Mouse (Mus musculus) lung, adult 18-20 months (tissue): Measurements from ENCODE around the gene Ttyh2.

Experiments used
- DNase-seq, 2 experiments: peaks; one replicate each; pipeline ENCODE4 v3.0.0; 2022; ENCODE audit warnings: mixed read lengths in 2 of 2

Ttyh2 gene

DNA sequence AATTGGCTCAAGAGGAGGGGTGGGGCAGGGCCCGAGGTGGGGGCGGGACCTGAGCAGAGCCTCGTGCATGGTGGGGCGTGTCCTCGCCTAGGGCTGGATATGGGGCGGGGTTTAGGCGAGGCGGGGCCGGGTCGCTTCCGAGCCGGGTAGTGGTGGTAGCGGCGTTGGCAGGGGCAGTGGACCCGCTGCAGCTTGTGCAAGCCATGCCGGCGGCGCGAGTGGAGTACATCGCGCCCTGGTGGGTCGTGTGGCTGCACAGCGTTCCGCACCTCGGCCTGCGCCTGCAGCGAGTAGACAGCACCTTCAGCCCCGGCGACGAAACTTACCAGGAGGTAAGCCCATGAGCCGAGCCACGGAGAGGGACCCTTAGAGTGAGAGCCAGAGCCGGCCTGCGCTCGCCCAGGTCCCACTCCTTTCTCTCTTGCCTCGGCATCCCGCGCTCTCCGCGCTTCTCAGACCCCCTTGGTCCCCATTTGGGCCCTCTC is at the start of gene Ttyh2:
TSS of gene Ttyh2 (plus strand) at position 91 of the 485 bp plus-strand sequence.
- DNase-seq: peak; percentile 85 to 90

DNA sequence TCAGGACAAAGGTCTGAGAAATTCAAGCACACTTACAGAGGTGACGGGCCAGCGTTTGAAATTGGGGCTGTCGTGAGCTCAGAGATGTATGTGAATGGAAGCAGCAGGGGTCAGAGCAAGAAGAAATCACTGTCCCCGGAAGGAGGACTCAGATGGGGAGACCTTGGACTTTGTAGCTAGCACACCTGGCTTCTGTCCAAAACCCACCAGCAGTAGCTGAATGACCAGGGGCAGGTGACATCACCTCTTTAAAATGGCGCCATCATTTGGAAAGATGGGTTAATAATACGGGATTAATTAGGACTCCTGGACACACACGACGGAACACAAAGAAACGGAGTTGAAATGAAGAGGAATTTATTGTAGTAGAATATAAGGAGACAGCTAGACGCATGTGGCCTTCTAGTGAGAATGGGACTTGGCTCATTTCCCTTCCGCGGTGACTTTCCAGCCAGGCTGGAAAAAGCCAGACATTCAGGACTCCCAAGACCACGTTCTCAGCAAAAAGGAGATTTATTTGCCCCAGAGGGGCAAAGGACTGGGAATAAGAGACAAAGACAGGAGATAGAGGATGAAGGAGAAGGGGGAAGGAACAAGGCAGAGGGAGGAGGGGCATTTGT is 49.0 kb upstream of the Ttyh2 start:
- DNase-seq: no peak

DNA sequence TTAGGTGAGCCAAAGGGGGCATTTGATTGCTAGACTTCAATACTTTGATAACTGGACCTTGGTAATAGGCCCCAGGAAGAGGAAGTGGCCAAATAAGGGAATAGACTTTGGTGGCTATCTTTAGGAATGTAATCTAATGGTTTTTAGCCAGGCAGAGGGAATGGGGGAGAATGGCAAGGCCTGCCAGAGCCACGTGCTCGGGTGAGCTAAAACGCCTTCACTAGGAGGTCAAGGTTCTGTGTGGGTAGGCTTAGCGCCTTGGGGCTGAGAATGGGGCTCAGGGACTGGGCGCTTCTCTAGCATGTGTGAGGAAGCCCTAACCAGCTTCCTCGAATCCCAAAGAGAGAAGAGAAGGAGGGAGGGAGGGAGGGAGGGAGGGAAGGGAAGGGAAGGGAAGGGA is 48.2 kb upstream of the Ttyh2 start:
- DNase-seq: no peak

DNA sequence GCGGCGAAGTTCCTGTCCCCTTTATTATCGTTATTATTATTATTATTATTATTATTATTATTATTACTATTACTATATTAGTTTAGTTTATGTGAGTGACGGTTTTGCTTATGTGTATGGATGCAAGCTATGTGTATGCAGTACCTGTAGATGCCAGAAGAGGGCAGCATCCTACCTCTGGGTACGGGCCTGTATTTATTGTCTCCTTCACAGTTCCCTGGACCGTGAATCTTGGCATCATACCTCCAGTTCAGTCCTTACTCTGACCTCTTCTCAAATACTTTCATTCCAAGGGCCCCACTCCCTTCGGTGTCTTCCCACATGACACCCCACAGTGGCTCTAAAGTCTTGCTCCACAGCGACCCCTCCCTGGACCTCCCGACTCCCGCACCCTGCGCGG is 47.2 kb upstream of the Ttyh2 start:
- no peak for DNase-seq

DNA sequence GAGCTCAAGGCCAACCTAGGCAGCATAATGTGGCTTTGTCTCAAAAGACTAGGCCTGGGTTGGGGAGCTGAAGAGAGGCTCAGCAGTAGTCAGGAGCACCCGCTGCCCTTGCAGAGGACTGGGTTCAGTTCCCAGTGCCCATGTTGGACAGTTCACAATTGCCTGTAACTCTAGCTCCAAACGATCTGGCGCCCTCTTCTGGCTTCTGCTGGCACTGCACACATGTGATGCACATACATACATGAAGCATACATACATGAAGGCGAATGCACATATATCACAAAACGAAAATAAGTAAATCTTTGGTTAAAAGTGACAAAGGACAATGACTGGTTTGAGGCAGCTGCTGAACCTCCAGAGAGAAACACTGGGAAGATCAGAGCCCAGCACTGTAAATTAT is 45.2 kb upstream of the Ttyh2 start:
- DNase-seq: no peak

DNA sequence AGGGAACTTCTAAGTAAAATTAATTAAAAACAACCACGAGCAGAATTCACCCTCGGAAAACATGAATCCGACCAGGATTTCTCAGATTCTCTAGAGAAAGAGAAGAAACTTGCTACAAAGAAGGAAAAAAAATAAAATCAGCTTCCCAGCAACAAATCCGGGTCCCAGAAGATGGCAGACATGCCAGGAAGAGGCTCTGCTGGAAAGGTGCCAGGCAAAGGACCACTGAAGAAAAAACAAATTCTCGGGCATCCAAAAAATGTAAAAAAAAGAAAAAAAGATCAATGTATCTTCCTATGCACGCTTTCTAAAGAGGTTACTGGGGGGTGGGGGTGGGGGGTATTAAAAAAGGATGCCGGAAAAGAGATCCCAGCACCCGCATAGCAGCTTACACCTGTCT is 43.0 kb upstream of the Ttyh2 start:
- no peak for DNase-seq

DNA sequence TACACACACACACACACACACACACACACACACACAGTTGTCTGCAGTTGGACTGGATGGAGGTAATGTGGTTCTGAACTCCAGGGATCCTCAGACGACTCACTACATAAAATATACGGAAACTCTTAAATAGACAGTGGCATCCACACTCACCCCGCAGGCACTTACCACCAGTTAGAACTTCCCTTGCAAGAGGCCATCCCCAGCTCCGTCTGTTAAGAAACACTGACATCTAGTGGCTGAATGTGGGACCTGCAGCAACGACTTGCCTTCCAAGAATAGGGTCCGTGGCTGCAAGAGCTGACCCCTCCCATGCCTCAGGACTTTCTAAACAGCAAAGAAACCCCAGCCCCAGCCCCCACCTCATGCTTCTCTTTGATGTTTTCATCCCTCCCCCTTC is 38.9 kb upstream of the Ttyh2 start:
- DNase-seq: peak; percentile 62 to 70

DNA sequence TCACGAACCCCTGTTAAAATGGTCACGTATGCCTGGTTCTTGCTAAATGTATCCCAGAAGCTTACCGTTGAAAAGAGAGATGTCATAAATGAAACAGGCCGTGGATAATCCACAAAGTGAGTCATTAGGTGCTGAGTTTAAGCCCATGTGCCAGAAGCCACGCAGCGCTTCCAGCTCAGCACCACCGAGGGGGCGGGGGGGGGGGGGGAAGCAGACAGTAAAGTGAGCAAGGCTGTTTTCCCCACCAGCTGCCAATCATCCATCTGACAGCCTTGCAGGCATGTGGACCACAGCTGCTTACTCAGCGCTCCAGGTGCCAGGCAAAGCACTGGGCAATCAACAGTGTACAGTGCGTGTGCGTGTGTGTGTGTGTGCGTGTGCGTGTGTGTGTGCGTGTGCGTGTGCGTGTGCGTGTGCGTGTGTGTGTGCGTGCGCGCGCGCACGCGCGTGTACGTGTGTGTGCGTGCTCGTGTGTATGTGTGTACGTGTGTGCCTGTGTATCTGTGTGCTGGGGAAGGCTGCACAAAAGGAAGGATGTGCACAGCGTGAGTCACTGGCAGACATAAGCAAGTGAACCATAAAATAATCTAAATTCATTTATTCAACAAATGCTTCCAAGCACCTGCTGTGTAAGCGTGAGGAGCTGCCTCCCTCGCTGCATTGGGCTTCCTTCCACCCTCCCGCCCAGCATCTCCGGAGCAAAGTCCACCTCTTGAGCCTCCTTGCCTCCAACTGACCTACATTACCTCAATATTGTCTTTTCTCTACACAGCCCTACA is 38.3 kb upstream of the Ttyh2 start:
- no peak for DNase-seq

DNA sequence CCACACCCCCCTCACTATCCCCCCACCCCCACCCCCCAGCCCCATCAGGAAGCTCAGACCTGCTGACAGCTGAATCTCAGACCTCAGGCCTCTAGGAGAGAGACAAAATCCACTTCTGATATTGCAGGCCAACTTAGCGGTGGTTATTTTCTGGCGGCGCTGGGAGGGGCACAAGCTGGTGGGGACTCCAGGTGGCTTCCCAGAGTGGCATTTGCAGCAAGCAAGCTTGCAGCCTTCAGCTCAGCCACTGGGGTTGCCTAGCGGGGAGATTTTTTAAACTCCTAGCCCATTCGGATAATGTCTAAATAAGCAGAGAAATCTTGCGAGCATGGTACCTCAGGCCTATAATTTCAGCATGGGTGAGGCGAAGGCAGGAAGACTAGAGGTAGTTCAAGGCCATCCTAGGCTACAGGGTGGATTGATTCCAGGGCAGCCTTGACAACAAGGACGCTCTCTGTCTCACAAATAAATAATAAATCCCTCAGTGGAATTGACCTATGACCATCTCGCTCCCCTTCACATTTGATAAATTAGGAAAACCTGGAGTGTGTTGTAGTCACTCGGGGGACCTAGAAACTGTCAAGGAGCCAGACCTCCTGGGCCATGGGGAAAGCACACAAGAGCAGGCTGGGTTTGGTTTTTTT is 36.5 kb upstream of the Ttyh2 start:
- DNase-seq: no peak

DNA sequence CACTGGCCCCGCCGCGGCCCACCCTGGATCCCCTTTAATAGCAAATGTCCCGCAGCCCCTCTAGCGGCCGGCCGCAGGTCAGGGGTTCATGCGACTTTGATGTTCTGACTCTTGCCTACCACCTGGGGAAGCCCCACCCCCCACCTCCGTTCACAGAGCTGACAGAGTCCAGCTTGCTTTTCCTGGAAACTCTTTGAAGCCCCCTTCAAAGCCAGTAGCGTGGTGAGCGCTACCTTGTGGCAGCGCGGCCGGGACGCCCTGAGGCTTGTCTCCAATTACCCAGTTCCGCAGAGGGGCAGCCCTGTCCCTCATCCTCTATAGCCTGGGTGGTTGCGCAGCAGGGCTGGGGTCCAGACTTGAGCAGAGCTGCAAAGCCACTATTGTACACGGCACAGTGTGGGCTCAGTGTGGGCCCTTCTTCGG is 35.5 kb upstream of the Ttyh2 start:
- DNase-seq: no peak

DNA sequence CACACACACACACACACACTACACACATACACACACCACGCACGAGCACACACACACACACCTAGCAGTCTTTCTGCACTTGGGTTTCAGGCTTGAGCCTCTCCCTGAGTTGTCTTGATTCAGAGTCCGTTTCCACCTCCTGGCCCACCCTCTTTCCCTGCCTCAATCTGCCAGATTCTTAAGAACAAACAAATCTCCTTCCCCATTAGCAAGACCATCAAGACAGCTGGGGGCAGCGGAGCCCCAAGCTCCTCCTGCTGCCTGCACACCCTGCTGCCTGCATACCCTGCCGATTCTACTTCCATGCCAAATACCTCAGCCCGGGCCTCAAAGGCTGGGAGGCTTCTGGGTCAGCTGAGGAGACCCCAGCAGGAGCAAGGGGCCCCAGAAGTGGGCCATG is 34.6 kb upstream of the Ttyh2 start:
- no peak for DNase-seq

DNA sequence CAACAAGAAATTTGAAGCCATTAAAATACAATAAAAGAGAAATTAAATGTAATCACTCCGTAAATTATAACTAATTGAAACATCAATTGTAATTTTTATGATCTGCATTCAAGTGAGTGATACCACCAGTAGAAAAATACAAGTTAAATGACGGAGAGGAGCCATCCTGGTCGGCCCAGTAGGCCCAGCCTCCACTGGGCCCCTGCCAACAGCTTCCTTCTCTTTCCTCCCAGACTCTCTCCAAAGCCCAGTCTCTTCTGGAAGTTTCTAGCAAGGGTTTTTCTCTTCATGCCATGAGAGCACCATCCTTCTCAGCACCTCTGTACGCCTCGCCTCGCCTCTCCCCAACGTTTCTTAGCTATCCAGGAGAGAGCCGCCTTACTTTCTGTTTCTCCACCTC is 34.1 kb upstream of the Ttyh2 start:
- no peak for DNase-seq

DNA sequence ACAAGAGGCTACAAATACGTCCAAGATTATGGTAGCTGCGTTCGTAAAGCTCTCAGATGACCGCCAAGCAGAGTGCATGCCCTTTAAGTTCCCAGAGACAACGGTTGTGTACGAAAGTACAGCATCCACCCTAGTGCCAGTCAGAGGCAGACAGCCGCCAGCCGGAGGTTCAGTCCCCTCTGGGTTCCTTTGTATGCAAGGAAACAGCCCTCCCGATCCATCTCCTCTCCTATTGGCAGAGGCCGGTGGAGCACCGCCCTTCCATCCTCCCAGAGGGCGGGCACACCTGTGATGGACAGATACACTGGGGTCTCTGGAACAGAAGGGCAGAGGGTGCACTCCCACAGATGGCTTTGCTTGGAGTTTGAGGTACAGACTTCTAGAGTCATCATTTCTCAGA is 33.0 kb upstream of the Ttyh2 start:
- no peak for DNase-seq

DNA sequence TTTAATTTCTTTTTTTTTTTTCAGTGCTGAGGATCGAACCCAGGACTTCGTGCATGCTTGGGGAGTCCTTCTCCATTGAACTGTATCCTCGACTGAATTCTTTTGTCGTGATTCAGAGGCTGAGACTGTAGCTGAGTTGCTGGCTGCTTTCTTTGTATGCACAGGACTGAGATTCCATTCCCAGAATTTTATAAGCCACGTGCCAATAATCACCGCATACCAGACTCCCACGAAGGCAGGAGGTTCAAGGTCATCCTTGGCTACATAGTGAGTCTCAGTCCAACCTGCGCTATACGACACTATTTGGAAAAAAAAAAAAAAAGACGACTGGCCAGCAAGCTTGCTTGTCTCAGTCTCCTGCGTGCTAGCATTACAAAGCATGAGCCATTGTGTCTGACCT is 32.3 kb upstream of the Ttyh2 start:
- DNase-seq: no peak

DNA sequence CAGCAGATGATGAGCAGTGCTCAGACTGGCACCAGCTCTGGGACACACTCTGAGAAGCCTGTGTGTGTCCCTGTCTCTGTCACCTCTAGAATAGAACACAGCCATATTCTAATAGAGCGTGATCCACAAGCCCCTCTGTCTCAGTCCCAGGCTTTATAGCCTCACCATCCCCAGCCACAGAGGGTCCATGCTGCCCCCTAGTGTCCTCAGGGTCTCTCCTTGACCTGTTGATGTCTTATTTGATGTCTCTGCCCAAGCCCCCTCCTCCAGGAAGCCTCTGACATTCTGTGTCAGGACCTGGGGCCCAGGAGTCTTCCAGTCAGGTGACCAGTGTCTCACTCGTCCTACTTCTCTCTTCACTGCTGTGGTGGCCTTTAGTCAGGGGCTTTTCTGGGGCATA is 31.1 kb upstream of the Ttyh2 start:
- no peak for DNase-seq

DNA sequence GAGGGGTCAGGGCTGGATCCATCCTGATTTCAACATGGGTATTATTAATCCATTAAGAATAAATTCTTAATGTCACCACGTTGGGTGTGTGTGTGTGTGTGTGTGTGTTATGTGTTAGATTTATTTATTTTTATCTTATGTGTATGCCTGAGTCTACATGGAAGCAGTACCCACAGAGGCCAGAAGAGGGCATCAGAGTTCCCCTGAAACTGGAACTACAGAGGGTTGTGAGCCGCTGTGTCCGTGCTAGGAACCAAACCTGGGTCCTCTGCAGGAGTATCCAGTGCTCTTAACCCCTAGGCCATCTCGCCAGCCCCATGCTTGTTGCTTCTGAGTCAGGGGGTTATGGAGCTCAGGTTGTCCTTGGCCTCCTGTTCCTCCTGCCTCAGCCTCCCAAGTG is 25.7 kb upstream of the Ttyh2 start:
- DNase-seq: no peak

DNA sequence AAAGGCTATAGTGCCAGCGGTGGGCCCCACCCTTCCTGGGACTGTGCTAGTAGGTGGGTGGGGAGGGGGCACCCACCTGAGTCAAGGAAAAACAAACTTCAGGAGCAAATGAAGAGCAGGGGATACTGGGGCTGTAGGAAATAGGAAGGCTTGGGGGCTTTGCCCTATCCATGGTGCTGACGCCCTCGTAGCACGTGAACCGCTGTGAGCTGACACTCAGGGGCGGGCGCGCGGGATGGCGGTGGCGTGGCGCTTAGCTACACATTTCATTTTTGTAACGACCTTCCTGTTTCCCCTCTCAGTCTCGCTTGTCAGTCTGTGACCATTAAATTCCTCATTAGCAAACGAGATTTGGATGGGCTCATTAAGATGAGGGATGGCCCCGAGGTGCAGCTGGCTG is 22.7 kb upstream of the Ttyh2 start:
- DNase-seq: no peak

DNA sequence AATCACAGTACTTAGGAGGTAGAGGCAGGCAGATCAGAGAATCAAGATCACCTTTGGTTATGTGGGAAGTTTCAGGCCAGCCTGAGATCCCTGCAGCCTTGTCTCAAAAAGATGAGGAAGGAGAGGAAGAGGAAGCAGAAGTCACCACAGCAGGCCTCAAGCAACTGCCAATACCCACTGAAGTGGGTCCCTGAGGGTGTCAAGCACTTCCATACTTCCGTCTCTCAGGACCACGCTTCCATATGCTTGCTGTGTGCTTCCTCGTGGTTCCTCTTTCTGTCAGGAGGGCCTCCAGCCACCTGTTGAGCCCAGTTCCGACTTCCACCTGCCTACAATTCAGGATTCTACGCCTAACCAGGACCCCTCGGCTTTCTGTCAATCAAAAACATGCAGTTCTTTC is 21.6 kb upstream of the Ttyh2 start:
- no peak for DNase-seq

DNA sequence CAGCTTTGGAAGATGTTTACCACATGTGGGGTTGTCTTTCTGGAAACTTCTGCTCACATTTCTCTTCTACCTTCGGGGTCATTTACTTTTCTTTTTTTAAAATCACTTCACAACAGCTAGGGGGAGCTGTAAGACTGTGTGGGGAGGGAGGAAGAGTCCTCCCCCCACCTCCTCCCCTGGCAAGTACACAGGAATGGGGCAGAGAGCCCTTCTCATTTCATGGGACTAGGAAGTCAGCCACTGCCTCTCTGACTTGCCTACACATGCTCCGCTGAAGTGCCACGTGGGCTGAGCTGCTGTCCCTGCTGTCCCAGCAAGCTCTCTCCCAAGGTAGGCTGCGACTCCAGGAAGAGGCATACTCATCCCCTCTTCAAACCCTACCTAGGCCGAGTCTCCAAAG is 20.7 kb upstream of the Ttyh2 start:
- DNase-seq: peak; percentile 52 to 59

DNA sequence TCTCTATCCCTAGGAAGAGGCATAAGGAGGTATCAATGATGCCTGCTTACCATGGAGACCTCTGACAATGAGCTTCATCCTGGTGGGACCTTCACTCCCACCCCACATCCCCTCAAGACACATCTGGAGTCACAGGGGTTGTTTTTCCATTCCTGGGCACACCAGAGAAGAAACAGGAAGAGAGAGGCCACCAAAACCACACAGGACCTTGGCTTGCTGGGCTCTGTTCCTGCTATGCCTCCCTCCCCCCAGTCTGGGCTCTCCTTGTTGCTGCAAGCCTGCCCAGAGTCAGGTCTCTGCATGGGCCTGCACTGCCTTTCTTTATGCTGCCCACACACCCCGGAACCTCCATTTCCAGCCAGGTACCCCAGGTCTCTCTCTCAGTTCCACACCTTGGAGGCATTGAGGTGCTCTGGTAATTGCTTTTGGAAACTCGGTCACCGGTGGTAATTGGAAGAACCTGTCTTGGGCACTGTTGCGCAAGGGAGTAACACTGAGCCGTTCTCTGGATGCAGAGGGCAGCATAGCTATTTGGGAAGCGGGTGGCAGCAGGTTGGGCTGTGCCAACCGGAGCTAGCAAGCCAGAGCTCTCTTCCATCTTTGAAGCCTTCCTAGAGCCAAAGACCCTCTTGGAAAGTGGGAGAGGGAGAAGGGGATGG is 19.8 kb upstream of the Ttyh2 start:
- DNase-seq: peak in 1 of 2 experiments; percentile 19

DNA sequence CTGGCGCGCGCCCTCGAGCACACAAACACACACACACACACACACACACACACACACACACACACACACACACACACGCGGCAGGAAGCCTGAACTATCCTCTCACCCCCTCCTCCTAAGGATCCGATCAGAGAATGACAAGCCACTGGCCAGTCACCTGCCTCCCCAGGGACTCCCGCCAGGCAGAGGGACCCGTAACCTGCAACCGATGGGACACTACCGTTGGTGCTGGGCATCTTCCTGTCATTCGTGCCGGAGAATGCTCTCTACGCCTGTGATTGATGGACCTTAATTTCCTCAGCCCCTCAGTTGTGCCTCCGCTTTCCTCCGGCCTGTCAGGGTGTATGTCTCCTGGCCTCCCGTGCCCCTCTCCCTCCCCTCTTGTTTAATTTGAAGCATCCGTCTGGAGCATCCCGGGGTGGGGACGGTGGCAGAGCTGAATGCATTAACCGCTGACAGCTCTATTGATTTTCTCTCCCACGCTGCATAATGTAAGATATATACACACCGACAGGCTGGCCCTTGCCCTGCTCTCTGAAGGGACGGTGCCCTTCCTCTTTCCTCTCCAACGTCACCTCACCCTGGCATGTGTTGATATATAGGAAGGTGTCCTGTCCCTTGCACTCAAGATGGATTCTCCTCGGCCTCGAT is 18.1 kb upstream of the Ttyh2 start:
- DNase-seq: no peak

DNA sequence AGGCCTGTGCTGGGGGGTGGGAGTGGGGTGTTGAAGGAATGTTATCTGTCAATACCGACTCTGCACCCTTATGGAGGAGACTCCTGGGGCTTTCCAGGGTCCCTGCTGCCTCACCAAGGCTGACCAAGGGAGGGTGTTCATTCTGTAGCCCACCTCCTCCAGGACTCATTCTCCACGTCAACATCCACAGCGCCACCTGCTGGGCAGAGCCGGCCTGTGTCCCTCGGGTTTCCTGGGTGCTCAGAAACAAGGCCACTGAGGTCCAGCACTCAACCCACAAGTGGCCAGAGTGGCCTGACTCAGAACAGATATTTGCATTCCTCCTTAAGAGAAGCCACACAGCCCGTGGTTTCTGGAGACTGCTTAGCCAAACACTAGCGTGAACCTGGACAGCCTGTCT is 17.5 kb upstream of the Ttyh2 start:
- peak; percentile 77 to 84 for DNase-seq

DNA sequence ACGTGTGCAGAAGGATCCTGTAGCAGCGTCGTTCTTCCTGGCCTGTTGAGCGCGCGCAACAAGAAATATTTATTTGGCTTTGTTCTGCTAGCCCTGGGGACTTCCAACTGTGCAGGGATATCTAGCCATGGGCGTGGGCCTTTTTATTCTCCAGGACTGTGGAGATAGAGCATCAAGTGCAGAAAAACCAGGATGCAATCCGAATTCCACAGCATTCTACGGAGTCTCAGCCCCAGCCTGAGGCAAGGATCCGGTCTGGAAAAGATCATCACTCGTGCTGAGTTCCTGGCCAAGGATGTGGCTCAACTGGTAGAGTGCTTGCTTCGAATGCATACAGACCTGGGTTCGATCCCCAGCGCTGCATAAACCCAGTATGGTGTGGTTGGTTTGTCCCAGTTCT is 13.1 kb upstream of the Ttyh2 start:
- DNase-seq: no peak
